Mouse (Mus musculus): Measurements from ENCODE around the gene Zdbf2.
"Not testable (repeated sequence)": the region's sequence is repeated elsewhere in the genome, so short reads cannot be mapped to it uniquely, and the experiment has no call there.

The Zdbf2 gene

GRCm38 (mm10) chr1:63263671-63264070 lies 9.4 kb upstream of the Zdbf2 start:
- DNase-seq (ENCODE audit: inconsistent ontology term), result no peak

GRCm38 (mm10) chr1:63265461-63265860 lies 7.6 kb upstream of the Zdbf2 start:
- DNase-seq (ENCODE audit: inconsistent ontology term), result no peak

- DNase-seq (ENCODE audit: inconsistent ontology term), result no peak
Observed at GRCm38 (mm10) chr1:63266121-63266520, 6.9 kb upstream of the Zdbf2 start.

GRCm38 (mm10) chr1:63266716-63267115 lies 6.3 kb upstream of the Zdbf2 start:
- no peak for DNase-seq (ENCODE audit: inconsistent ontology term)

GRCm38 (mm10) chr1:63272125-63272675 lies 865 bp upstream of the Zdbf2 start:
- DNase-seq (ENCODE audit: inconsistent ontology term), result no peak

- DNase-seq (ENCODE audit: inconsistent ontology term), result no peak
Observed at GRCm38 (mm10) chr1:63273339-63273951, 380 bp downstream of the Zdbf2 start.

- DNase-seq (ENCODE audit: inconsistent ontology term), result no peak
Observed at GRCm38 (mm10) chr1:63274046-63274730, 1.1 kb downstream of the Zdbf2 start.

- DNase-seq (ENCODE audit: inconsistent ontology term), result no peak
Observed at GRCm38 (mm10) chr1:63278106-63278505, 5.0 kb downstream of the Zdbf2 start.

- no peak for DNase-seq (ENCODE audit: inconsistent ontology term)
Observed at GRCm38 (mm10) chr1:63293965-63294364, 20.9 kb downstream of the Zdbf2 start.

GRCm38 (mm10) chr1:63309661-63310060 lies 36.6 kb downstream of the Zdbf2 start:
- DNase-seq (ENCODE audit: inconsistent ontology term), result no peak

- not testable (repeated sequence) for DNase-seq (ENCODE audit: inconsistent ontology term)
Observed at GRCm38 (mm10) chr1:63323565-63324132, 50.6 kb downstream of the Zdbf2 start.

All from Muller cell, postnatal 12 days (primary cell).